Mouse (Mus musculus): ENCODE measurements around the gene Nrd1.

DNA sequence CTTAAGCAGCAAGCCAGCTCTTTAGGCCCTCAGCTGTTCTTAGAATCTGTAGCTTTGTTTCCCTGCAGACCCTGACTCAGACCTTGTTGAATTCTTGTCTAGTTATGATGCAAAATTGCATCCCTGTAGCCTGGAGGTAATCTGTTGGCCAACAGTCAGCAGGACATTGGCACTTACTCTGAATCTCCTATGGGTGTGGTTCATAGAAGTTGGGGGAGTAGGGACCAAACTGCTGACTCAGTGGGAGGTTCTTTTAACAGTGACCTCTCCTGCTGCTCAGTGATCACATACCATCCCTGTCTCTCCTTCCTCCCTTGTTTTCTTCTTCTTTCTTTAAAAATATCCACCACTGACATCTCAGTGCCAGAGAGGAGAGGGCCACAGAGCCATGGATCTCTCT is 10.4 kb upstream of the Nrd1 start:
- no peak for TF ChIP-seq CTCF (IDR thresholded peaks at IDR 0.05; ENCODE audit: control insufficient read depth, insufficient read depth, low read length)
- no peak for TF ChIP-seq POLR2A (IDR thresholded peaks at IDR 0.05; ENCODE audit: borderline replicate concordance, control insufficient read depth, low read depth, low read length)
